Mouse (Mus musculus) heart, embryonic 14.5 days (tissue): ENCODE results near the gene Med13l. TPM values are rescaled to one million over a fixed set of nuclear protein-coding genes. Genes with fewer than 3 reads are reported as not detected.

Experiments used
- ATAC-seq: fragments of 200-750 bp; cut with Nextera tagmentation; 2 replicates; pipeline ENCODE4 v1.8.0; 2017; ENCODE audit warnings: low read depth, moderate TSS enrichment; ENCODE audit not compliant: insufficient number of reproducible peaks, insufficient read depth, low FRiP score
- H3K27ac ChIP-seq, 2 experiments: fragments of 200-500 bp in 1 of 2; fragments of 300-500 bp in 1 of 2; sonication (generic) in 1 of 2; replicated peaks in 1 of 2; 2 replicates each; pipeline ENCODE4 v1.5.1; 2012 to 2014; ENCODE audit warnings: low read depth in 2 of 2, low read length in 2 of 2, control low read depth in 1 of 2, mild to moderate bottlenecking in 1 of 2, mixed read lengths in 1 of 2; ENCODE audit not compliant: control insufficient read depth in 1 of 2, insufficient read depth in 1 of 2
- H3K27me3 ChIP-seq: fragments of 300-500 bp; sonication (generic); 2 replicates; pipeline ENCODE4 v1.6.1; 2014; ENCODE audit warnings: mild to moderate bottlenecking, low read length, control low read depth; ENCODE audit not compliant: control insufficient read depth, insufficient read depth
- H3K36me3 ChIP-seq: fragments of 300-500 bp; sonication (generic); 2 replicates; pipeline ENCODE4 v1.6.1; 2014; ENCODE audit warnings: mild to moderate bottlenecking, control low read depth, low read length, mixed read lengths; ENCODE audit not compliant: control insufficient read depth, insufficient read depth
- H3K4me1 ChIP-seq, 2 experiments: fragments of 200-500 bp in 1 of 2; fragments of 300-500 bp in 1 of 2; sonication (generic) in 1 of 2; 2 replicates each; pipeline ENCODE4 v1.6.1; 2012 to 2014; ENCODE audit warnings: low read length in 2 of 2, control low read depth in 1 of 2, mixed read lengths in 1 of 2; ENCODE audit not compliant: control insufficient read depth in 2 of 2, insufficient read depth in 2 of 2
- H3K4me2 ChIP-seq: fragments of 300-500 bp; sonication (generic); 2 replicates; pipeline ENCODE4 v1.6.1; 2014; ENCODE audit warnings: mild to moderate bottlenecking, low read length
- H3K4me3 ChIP-seq, 2 experiments: fragments of 200-500 bp in 1 of 2; fragments of 300-500 bp in 1 of 2; sonication (generic) in 1 of 2; 2 replicates each; pipeline ENCODE4 v1.5.1; 2012 to 2014; ENCODE audit warnings: low read length in 2 of 2, mild to moderate bottlenecking in 2 of 2, control low read depth in 1 of 2, low read depth in 1 of 2, moderate library complexity in 1 of 2; ENCODE audit not compliant: control insufficient read depth in 1 of 2, insufficient read depth in 1 of 2
- H3K9ac ChIP-seq: fragments of 300-500 bp; sonication (generic); 2 replicates; pipeline ENCODE4 v1.6.1; 2014; ENCODE audit warnings: mild to moderate bottlenecking, low read length
- H3K9me3 ChIP-seq: fragments of 300-500 bp; sonication (generic); 2 replicates; pipeline ENCODE4 v1.6.1; 2016; ENCODE audit warnings: low read length, control low read depth; ENCODE audit not compliant: control insufficient read depth
- WGBS: fragments of 180-500 bp; shearing (Covaris S2); extraction: QIAGEN DNeasy Blood & Tissue Kit; methylation state at CpG from one replicate; pipeline ENCODE4 v1.1.7; 2014; 5-methylcytosine and 5-hydroxymethylcytosine counted together
- polyA plus RNA-seq: library from polyadenylated mRNA; unstranded; fragments of >200 nt; fragmentation: Nextera tagmentation; extraction: Ambion mirVana; gene quantifications from 2 replicates; pipeline ENCODE4 v1.2.1, GENCODE M21; 2014

Gene Med13l
- polyA plus RNA-seq, 1 experiment from 2014 or later = 9.0 TPM

GRCm38 (mm10) chr5:118808946-118809345 is 248.5 kb downstream of the Med13l start:
- Histone ChIP-seq H3K4me2 (no peak overlapping the region), H3K27me3 (no peaks in the 10 kb centered on the region), H3K4me1 (peaks cover 9 to 14% of the 10 kb centered on the region in 2 experiments), H3K36me3 (no peaks in the 10 kb centered on the region), H3K27ac (no peak overlapping the region), H3K9me3 (no peaks in the 10 kb centered on the region), H3K4me3 (no peak overlapping the region), H3K9ac (no peak overlapping the region)
- ATAC-seq = no peak
- 76% methylated on average over 12 of the region's 12 CpGs for WGBS

GRCm38 (mm10) chr5:118809588-118809987 is 249.1 kb downstream of the Med13l start:
- H3K27ac ChIP-seq = no peak overlapping the region
- no peak overlapping the region for H3K4me2 ChIP-seq
- H3K4me3 ChIP-seq = no peak overlapping the region
- H3K36me3 ChIP-seq = no peaks in the 10 kb centered on the region
- no peak for ATAC-seq
- WGBS = 77% methylated on average over 5 of the region's 5 CpGs
- no peaks in the 10 kb centered on the region for H3K27me3 ChIP-seq
- peaks cover 9 to 14% of the 10 kb centered on the region in 2 experiments for H3K4me1 ChIP-seq
- no peak overlapping the region for H3K9ac ChIP-seq
- no peaks in the 10 kb centered on the region for H3K9me3 ChIP-seq

- H3K27ac ChIP-seq = no peak overlapping the region
- no peaks in the 10 kb centered on the region for H3K27me3 ChIP-seq
- H3K4me1 ChIP-seq = peaks cover 9 to 14% of the 10 kb centered on the region in 2 experiments
- H3K36me3 ChIP-seq = no peaks in the 10 kb centered on the region
- no peak overlapping the region for H3K4me2 ChIP-seq
- H3K9me3 ChIP-seq = no peaks in the 10 kb centered on the region
- H3K4me3 ChIP-seq = no peak overlapping the region
- WGBS = 46% methylated on average over 5 of the region's 5 CpGs
- no peak overlapping the region for H3K9ac ChIP-seq
- ATAC-seq = no peak
Observed at GRCm38 (mm10) chr5:118811690-118812089, 251.2 kb downstream of the Med13l start.

GRCm38 (mm10) chr5:118812421-118812820 is 251.9 kb downstream of the Med13l start:
- Histone ChIP-seq H3K36me3 (no peaks in the 10 kb centered on the region), H3K27ac (no peak overlapping the region), H3K9ac (no peak overlapping the region), H3K4me3 (no peak overlapping the region), H3K4me1 (peaks cover 9 to 14% of the 10 kb centered on the region in 2 experiments), H3K27me3 (no peaks in the 10 kb centered on the region), H3K4me2 (no peak overlapping the region), H3K9me3 (no peaks in the 10 kb centered on the region)
- ATAC-seq = no peak
- WGBS = 42% methylated on average over 9 of the region's 9 CpGs

GRCm38 (mm10) chr5:118812947-118813401 is 252.5 kb downstream of the Med13l start:
- no peak for ATAC-seq

GRCm38 (mm10) chr5:118814052-118814451 is 253.6 kb downstream of the Med13l start:
- no peak overlapping the region for H3K4me2 ChIP-seq
- H3K9ac ChIP-seq = no peak overlapping the region
- WGBS = 46% methylated on average over 6 of the region's 6 CpGs

More at GRCm38 (mm10) chr5:118812947-118813401, 252.5 kb downstream of the Med13l start:
- H3K4me1 ChIP-seq = peaks cover 9 to 14% of the 10 kb centered on the region in 2 experiments
- no peaks in the 10 kb centered on the region for H3K9me3 ChIP-seq
- WGBS = 34% methylated on average over 7 of the region's 7 CpGs
- H3K9ac ChIP-seq = no peak overlapping the region
- H3K27ac ChIP-seq = no peak overlapping the region
- H3K4me2 ChIP-seq = no peak overlapping the region
- H3K27me3 ChIP-seq = no peaks in the 10 kb centered on the region
- H3K36me3 ChIP-seq = no peaks in the 10 kb centered on the region
- no peak overlapping the region for H3K4me3 ChIP-seq

More at GRCm38 (mm10) chr5:118814052-118814451, 253.6 kb downstream of the Med13l start:
- Histone ChIP-seq H3K27me3 (no peaks in the 10 kb centered on the region), H3K9me3 (no peaks in the 10 kb centered on the region), H3K27ac (no peak overlapping the region), H3K4me3 (no peak overlapping the region), H3K36me3 (no peaks in the 10 kb centered on the region), H3K4me1 (peaks cover 9 to 14% of the 10 kb centered on the region in 2 experiments)
- no peak for ATAC-seq
